Comparison of ENCODE assay signal across 32 mouse cellular contexts in the genomic region with DNA sequence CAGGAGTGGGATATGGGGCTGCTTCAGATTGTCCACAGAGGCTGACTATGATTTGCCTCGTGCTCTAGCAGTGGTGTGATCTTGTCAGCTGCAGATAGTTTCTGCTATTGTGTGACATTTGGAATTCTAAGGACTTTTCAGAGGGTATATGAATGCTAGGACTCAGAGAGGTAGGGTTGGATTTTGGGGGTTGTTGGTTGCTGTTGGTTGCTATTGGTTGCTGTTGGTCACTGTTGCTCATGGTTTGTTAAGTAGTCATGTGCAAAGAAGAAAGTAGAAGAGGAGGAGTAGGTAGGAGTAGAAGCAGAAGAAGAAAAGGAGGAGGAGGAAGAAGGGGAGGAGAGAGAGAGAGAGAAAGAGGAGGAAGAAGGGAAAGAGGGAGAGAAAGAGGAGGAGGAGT. TPM values are rescaled to one million over a fixed set of nuclear protein-coding genes. Genes with fewer than 3 reads are reported as not detected.
DNase-seq lines count a peak whose midpoint lies in the region; ATAC-seq lines count a peak whose summit lies in the region.
"Had no signal": no experiment of that assay in that cellular context is flagged by ENCODE, and none has a peak within 500 bp of the region (broad histone marks: within the 10 kb centered on the region; RNA-seq: fewer than 3 reads in every experiment).

Gene Gm17428, plus strand, starts transcription at position 301 of the 400 bp plus-strand sequence.

- peaks cover 5% of the 10 kb centered on the region for H3K27me3 ChIP-seq in heart, embryonic 10.5 days (ENCODE audit: insufficient read depth, poor library complexity, severe bottlenecking)
- peaks cover 10% of the 10 kb centered on the region for H3K27me3 ChIP-seq in heart, embryonic 13.5 days (replicated peaks)
- no peaks in the 10 kb centered on the region for H3K27me3 ChIP-seq in heart, embryonic 16.5 days (ENCODE audit: control insufficient read depth, insufficient read depth, low read length)
- H3K27me3 ChIP-seq: forebrain, embryonic 13.5 days had no signal

- no peak within 1 kb of the TSS for H3K4me3 ChIP-seq in heart, embryonic 10.5 days
- no peak within 1 kb of the TSS for H3K4me3 ChIP-seq in heart, embryonic 13.5 days
- H3K4me3 ChIP-seq in heart, embryonic 16.5 days (ENCODE audit: low read length): no peak within 1 kb of the TSS
- H3K4me3 ChIP-seq: forebrain, embryonic 10.5 days; forebrain, embryonic 13.5 days had no signal

- H3K9ac ChIP-seq in heart, embryonic 13.5 days: peak within 1 kb of the TSS; percentile 79
- peak within 1 kb of the TSS; percentile 65 for H3K9ac ChIP-seq in heart, embryonic 16.5 days (ENCODE audit: low read length)
- H3K9ac ChIP-seq: forebrain, embryonic 13.5 days; hindbrain, embryonic 14.5 days had no signal

- H3K36me3 ChIP-seq in heart, embryonic 10.5 days: peaks cover 82% of the 10 kb centered on the region
- peaks cover 87% of the 10 kb centered on the region for H3K36me3 ChIP-seq in heart, embryonic 13.5 days
- H3K36me3 ChIP-seq in heart, embryonic 16.5 days (ENCODE audit: control insufficient read depth, insufficient read depth): peaks cover 24% of the 10 kb centered on the region
- H3K36me3 ChIP-seq: forebrain, embryonic 10.5 days; G1E had no signal

- no peak for DNase-seq in heart, embryonic 10.5 days (ENCODE audit: low spot score)
- no peak for DNase-seq in heart, adult 18-20 months
- no peak for DNase-seq in heart, postnatal 25 days (ENCODE audit: low spot score)
- no peak for DNase-seq in heart, adult 8-10 months (ENCODE audit: low spot score)
- DNase-seq: adrenal gland, postnatal 10 days; adrenal gland, postnatal 36 days; B cell, adult 2 months; cerebellum, adult 18-20 months; cerebellum, adult 9-10 months; cerebellum, postnatal 14 days; gastrocnemius, postnatal 10 days; gastrocnemius, postnatal 36 days; kidney, adult 18-20 months; kidney, adult 9 months had no signal

- peak within 1 kb of the TSS; percentile 33; the same call in 1 of the 2 replicates for H3K27ac ChIP-seq in heart, embryonic 10.5 days
- peak within 1 kb of the TSS; percentile 90 for H3K27ac ChIP-seq in heart, embryonic 13.5 days (replicated peaks)
- H3K27ac ChIP-seq in heart, embryonic 16.5 days (ENCODE audit: low read length): peak within 1 kb of the TSS; percentile 77
- H3K27ac ChIP-seq: forebrain, embryonic 10.5 days; forebrain, embryonic 13.5 days; hindbrain, postnatal 0 days had no signal

- intact Hi-C loops in heart, postnatal 25 days (cut with DNase I): no loop called here

- peaks cover 28% of the 10 kb centered on the region for H3K4me1 ChIP-seq in heart, embryonic 10.5 days
- H3K4me1 ChIP-seq in heart, embryonic 13.5 days: peaks cover 40% of the 10 kb centered on the region
- H3K4me1 ChIP-seq in heart, embryonic 16.5 days (ENCODE audit: control insufficient read depth, insufficient read depth, low read length): peaks cover 19% of the 10 kb centered on the region

- 64% methylated on average over 1 of the region's 1 CpGs for WGBS in heart, embryonic 10.5 days
- WGBS in heart, embryonic 13.5 days: 50% methylated on average over 1 of the region's 1 CpGs
- WGBS in heart, embryonic 16.5 days: 50% methylated on average over 1 of the region's 1 CpGs

- no peak for ATAC-seq in heart, embryonic 13.5 days (ENCODE audit: extremely low read depth, insufficient number of reproducible peaks, low FRiP score, low TSS enrichment)
- ATAC-seq in heart, embryonic 16.5 days (replicated peaks; ENCODE audit: extremely low read depth, insufficient read depth, low FRiP score): no peak
- ATAC-seq: forebrain, embryonic 13.5 days; forebrain, embryonic 16.5 days; hindbrain, postnatal 0 days; inflammation-experienced regulatory T-cells, adult 6 months; intestine, embryonic 16.5 days; Patski had no signal

- H3K4me2 ChIP-seq in heart, embryonic 13.5 days: peak within 1 kb of the TSS; percentile 8; the same call in 1 of the 2 replicates
- no peak within 1 kb of the TSS; the same call in none of the 2 replicates for H3K4me2 ChIP-seq in heart, embryonic 16.5 days (ENCODE audit: low read depth, low read length)
- H3K4me2 ChIP-seq: forebrain, embryonic 13.5 days; hindbrain, embryonic 14.5 days had no signal

- no peaks in the 10 kb centered on the region for H3K9me3 ChIP-seq in heart, embryonic 10.5 days
- H3K9me3 ChIP-seq in heart, embryonic 13.5 days: no peaks in the 10 kb centered on the region
- no peaks in the 10 kb centered on the region for H3K9me3 ChIP-seq in heart, embryonic 16.5 days (replicated peaks; ENCODE audit: control insufficient read depth, low read length)
- H3K9me3 ChIP-seq: forebrain, embryonic 10.5 days; forebrain, embryonic 13.5 days; G1E had no signal

RNA-seq across cellular contexts. Expression of gene Gm17428, which starts in this region (rescaled TPM):
- polyA plus RNA-seq in heart, embryonic 10.5 days (2016; fragmentation: Nextera tagmentation; extraction: Ambion mirVana): not detected in 2 replicates
- not detected for total RNA-seq in heart, adult 18-20 months (2021)
- polyA plus RNA-seq in heart, embryonic 13.5 days (2015; fragmentation: Nextera tagmentation; extraction: Ambion mirVana): not detected in 2 replicates
- not detected for total RNA-seq in heart, postnatal 25 days (2021)
- not detected in 2 replicates for polyA plus RNA-seq in heart, embryonic 16.5 days (2015; fragmentation: Nextera tagmentation; extraction: Ambion mirVana)
- total RNA-seq in heart, adult 8-10 months (2022): not detected
- total RNA-seq: adrenal gland, adult 18-20 months; adrenal gland, postnatal 10 days; adrenal gland, postnatal 36 days; CH12.LX; G1E; gastrocnemius, adult 18-20 months; gastrocnemius, postnatal 10 days; gastrocnemius, postnatal 36 days; granulocyte monocyte progenitor cell, adult 5-6 weeks; hindbrain, postnatal 0 days had no signal
- polyA plus RNA-seq: embryonic facial prominence, embryonic 11.5 days; embryonic facial prominence, embryonic 14.5 days; forebrain, embryonic 10.5 days; forebrain, embryonic 13.5 days; forebrain, embryonic 16.5 days; G1E; hindbrain, embryonic 11.5 days; hindbrain, embryonic 14.5 days; hindbrain, postnatal 0 days; inflammation-experienced regulatory T-cells, adult 6 months; intestine, embryonic 16.5 days; Patski had no signal

Comparison
In these comparisons a context has a peak if more than half of its experiments do, and no peak if none do; other contexts are left out.
1. H3K27ac ChIP-seq: peak in every context shown above with its lines; median percentile 90 in heart, embryonic 13.5 days; 77 in heart, embryonic 16.5 days; 33 in heart, embryonic 10.5 days.